Mouse (Mus musculus): Measurements from ENCODE around the gene 1520401A03Rik.
"Not testable (repeated sequence)": the region's sequence is repeated elsewhere in the genome, so short reads cannot be mapped to it uniquely, and the experiment has no call there.

Gene 1520401A03Rik

DNA sequence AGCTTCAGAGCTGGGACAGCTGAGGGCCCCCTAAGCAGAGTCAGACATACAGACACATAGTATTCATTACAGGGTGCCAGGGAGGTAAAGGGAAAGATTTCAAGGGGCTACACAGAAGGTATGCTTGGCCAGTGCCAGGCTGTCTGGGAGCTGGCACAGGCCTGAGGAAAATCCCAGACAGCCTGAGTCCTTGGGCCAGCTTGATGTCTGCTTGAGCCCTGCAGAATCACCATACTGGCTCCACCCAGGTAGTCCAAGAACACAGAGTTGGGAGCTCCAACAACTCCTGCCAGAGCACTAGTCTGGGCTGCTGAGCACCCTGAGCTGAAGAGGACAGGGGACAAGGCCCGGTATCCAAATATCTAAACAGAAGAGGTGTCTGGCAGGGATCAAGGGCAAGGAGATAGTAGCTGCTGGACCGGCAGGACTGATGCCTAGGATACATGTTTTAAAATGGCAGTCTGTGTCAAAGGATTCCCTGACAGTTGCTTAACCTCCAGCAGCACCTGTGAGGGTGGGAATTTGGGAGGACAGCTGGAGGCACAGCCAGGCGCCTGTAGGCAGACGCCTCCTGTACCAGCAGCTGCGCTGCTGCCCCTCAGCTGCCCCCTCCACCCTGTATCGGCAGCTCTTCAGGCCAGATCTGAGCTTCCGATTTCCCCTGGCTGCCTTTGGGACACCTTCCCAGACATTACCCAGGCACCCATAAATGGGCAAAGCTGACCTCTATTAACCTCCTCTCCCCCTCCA is at the start of gene 1520401A03Rik:
Gene 1520401A03Rik (minus strand): TSS at position 408 of the 750 bp plus-strand sequence.
- no peak for DNase-seq (ENCODE audit: low spot score in 2 of 2)

DNA sequence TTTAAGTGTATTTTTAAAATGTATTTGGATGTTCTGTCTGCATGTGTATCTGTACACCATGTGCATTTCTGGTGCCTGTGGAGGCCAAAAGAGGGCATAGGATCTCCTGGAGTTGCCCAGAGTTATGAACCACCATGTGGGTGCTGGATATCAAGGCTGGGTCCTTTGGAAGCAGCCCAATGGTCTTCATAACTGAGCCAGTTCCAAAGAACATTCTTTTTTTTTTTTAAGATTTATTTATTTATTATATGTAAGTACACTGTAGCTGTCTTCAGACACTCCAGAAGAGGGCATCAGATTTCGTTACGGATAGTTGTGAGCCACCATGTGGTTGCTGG is 49.6 kb upstream of the 1520401A03Rik start:
- not testable (repeated sequence) for DNase-seq (ENCODE audit: low spot score in 2 of 2)

DNA sequence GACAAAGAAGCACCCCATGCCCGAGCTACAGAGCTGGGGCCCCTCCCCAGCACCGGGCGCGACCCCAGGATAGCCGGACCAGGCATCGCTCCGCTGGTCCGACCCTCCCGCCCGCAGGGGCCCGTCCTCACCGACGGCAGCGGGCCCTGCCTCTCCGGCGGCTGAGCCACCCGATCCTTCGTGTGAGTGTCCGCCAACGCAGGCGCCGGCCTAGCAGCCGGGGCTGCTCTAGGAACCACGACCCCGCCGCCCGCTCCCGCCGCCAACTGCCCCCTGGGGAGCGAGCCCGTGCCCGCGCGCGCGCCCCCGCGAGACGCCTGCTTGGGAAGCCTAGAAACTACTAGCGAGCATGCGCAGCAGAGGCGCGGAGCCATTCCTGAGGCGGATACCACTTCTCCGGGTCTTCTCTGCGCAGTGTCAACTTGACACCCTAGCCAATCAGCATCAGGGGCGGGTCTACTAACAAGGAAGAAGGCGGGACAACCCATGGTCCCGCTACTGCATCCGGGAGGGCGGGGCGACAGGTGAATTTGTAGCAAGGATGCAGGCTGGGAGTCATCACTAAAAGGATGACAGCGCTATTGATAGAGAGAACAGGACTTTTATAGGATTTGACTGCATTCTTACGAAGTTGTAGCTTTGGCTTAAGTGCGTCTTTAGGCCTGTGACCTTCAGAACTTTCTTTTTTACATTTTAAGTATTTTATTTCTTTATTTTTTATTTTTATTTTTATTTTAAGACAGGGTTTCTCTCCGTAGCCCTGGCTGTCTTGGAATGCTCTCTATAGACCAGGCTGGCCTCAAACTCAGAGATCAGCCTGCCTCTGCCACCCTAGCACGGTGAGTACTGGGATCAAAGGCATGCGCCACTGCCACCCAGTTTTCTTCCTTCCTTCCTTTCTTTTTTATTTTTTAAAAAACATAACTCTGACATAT is 49.0 kb upstream of the 1520401A03Rik start, which contains the start of gene Flywch1:
Gene Flywch1 (minus strand): TSS at position 319 of the 935 bp plus-strand sequence.
- peak; percentile 95 to 96 for DNase-seq (ENCODE audit: low spot score in 2 of 2)

DNA sequence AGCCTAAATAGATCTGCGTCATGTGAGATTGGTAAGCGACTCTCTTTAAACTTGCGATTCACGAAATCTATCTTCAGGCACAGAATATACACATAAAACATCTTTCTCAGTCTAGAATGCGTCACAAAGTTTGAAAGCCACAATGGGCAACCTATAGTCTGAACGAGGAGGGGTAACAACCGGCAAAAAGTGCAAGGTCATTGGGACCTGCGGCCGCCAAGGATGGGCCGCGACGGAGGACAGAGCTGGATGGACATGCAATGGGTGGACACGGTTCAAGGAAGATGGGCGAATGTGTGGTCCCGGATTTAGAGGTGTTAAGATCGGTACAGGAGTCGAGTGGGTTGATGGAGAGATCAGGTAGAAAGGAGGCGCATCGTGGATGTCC is 48.3 kb upstream of the 1520401A03Rik start:
- peak in 1 of 2 experiments; percentile 54 for DNase-seq (ENCODE audit: low spot score in 2 of 2)

DNA sequence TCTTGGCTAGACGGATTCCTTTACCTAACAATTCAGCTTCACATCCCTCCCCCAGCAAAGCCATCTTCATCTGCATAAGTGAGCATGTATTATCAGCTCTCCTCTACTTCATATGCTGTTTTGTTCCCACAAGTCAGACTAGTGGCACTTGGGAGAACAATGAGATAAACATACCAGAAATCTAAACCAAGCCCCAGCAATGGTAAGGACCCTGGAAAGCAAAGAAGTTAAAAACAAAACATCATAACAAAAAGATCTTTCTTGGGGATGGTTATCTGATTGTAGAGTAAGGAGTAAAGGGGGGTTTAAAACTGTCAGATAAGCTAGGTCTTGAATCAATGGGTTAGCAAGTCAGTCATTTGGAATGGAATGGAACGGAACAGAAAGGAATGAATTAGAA is 47.9 kb upstream of the 1520401A03Rik start:
- no peak for DNase-seq (ENCODE audit: low spot score in 2 of 2)

DNA sequence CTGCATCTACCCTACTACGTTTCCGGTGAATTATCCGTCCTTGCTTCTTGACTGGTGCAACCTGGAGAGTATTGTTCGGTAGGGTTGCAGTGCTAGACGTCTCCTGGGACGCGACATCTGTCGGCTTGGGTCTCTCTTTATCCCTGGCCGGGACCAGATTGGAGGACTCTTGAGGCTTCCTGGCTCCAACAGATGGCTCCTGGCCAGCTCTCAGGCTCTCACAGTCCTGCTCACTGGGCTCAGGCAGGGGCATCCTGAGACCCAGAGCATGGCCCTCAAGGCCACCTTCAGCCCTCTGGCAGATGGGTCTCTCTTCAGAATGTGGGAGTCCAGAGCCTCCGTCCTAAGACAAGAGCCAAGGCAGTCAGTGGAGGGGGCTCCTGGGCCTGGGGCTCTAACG is 40.4 kb upstream of the 1520401A03Rik start:
- DNase-seq (ENCODE audit: low spot score in 2 of 2), result no peak

DNA sequence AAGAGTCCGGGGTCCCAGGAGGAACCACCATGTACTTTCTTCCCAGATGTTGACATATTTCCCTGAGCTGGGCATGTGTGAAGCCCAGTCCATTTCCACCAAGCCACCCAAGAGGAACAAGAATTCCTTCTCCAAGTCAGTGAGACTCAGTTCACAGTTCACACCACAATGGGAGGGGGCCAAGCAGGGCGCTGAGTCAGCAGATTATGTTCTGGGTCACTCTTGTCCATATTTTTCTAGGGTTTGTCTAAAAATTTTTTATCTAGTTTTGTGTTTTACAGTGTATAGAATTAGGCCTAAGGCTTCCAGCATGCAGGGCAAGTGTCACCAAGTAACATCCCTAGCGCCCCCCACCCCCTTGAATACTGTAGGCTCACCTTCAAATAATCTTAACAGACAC is 38.6 kb upstream of the 1520401A03Rik start:
- DNase-seq (ENCODE audit: low spot score in 2 of 2), result no peak

DNA sequence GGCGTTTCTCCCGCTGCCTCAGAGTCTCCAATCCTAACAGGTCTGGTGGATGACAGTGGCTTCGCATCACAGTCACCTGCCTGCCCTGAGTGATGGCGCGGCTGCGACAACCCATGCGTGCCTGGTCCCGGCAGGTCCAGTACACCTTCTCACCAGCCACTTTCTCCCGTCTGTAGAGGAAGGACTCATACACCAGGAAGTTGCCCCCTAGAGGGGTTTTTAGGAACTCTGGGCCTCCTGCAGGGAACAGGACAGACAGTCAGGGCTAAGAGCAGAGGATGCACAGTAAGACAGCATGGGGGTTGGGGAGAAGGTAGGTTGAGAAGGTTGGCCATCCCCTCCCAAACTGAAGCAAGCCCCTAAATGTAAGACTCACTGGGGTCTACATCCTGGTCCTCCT is 37.6 kb upstream of the 1520401A03Rik start:
- no peak for DNase-seq (ENCODE audit: low spot score in 2 of 2)

DNA sequence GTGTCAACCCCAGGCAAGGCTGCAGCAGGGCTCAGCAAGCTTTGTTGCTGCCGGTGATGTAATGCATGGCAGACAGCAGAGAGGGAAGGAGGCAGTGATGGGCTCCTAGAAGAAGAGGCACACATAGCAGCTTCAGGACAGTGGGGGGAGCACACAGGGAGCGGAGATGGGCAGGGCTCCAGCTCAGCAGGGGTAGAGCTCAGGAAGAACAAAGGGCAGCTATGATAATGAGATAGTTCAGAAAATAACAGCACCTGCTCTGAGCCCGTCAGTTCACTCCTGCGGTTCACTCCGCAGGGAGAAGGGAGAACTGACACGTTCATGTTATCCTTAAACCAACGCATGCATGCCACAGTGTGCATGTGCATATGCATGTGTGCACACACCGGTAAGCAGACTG is 36.2 kb upstream of the 1520401A03Rik start:
- DNase-seq (ENCODE audit: low spot score in 2 of 2), result no peak

DNA sequence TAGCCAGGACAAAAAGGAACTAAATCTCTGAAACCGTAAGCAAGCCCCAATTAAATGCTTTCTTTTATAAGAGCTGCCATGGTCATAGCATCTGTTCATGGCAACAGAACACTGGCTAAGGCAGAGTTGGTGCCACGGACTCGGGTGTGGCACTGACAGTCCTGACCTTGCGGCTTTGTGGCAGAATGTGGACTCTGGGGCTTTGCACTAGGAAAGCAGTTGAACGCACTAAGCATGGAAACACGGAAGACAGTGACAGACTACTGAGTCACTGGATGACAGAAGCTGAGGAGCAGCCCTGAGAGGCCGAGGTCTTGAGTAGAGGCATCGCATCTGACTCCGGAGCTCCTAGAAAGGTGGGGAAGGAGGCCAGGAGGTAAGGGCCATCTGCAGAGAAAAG is 35.0 kb upstream of the 1520401A03Rik start:
- no peak for DNase-seq (ENCODE audit: low spot score in 2 of 2)

DNA sequence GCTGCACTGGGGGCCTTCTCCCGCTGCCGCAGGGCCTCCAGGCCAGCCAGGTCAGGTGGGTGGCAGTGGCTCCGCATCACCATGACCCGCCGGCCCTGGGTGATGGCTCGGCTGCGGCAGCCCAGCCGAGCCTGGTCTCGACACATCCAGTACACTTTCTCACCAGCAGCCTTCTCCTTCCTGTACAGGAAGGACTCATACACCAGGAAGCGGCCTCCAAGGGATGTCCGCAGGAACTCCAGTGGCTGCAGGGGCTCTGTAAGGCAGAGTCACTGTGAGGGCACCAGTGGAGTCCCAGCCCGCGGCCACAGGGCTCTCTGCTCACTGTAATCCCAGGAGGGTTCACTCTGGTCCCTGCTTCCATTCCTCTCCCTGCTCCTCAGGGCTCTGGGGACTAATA is 33.1 kb upstream of the 1520401A03Rik start:
- DNase-seq (ENCODE audit: low spot score in 2 of 2), result no peak

DNA sequence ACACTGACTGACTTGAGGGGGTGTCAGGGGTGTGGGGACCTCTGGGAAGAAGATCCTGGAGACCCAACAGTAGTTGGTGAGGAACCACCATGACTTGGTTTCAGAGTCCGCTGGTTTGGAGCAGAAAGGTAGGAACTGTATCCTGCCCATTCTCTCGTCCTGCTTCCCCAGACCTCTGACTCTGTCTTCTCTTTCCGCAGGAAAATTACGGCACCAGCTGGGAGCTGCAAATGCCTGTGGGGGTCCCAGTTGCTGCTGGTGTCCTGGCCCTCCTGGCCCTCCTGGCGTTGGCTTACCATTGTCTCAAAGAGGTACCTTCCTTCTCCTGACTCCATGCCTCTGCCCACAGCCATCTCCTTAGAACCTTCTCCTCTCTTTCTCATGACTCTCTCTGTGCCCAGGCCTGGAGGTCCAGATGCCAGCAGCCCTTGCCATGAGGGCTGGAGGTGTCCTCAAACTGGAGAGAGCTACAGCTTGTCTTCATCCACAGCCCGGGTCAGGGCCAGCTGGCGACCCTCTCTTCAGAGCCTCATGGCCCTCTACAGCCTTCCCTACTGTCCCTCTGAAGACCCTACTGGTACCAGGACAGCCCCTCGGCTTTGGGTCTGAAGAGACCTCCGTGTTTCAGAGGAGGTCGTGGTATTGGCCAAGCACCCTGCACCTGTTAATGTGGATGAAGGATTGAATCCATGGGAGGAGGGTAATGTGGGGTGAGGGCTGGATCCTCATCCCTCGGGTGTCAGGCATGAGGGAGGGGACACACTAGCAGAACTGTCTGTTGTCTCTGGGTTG is 27.0 kb upstream of the 1520401A03Rik start:
- no peak for DNase-seq (ENCODE audit: low spot score in 2 of 2)

DNA sequence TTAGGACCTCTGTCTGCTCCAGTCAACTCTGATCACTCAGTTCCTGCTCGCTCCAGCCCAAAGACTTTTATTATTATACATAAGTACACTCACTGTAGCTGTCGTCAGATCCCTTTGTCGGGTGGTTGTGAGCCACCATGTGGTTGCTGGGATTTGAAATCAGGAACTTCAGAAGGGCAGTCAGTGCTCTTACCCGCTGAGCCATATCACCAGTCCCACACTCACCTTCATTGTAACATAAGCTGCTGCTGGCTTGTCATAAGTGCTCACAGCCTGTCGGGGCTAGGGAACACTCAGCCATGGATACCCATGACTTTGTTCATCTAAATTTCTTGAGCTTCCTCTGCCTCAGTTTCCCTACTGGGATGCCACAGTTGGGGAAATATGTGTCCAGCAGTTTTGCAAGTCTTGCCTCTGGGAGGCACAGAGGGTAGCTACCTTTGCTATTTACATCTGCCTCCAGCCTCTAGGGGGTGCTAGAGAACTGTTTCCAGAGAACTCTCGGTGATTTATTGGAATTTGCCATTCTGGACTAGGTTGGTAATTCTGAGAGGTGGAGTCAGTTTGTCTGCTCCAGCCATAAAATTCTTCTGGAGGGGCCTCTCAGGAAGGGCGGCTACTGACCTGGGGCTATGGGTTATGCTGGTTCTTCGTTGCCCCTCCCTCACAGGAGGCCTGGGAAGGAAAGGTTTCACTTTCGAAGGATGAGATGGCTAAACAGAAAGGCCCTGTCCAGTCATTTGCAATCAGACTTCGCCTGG is 26.2 kb upstream of the 1520401A03Rik start:
- DNase-seq (ENCODE audit: low spot score in 2 of 2), result peak; percentile 64 to 79

DNA sequence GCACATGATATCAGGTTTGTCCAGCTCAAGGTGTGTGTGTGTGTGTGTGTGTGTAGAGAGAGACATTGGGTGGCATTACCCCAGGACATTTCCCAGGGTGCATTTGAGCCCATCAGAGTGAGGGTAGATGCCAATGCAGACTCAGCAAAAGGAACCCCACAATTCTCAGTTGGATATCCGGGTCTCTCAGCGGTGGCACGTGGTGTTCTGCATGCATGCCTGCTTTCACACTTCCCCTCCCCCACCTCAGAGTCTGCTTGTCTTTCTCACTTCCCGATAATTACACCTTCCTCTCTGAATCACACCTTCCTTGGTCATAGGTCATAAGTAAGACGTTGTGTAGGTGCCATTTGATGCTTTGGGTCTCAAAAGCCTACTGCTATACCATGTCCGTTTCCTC is 25.4 kb upstream of the 1520401A03Rik start:
- DNase-seq (ENCODE audit: low spot score in 2 of 2), result peak in 1 of 2 experiments; percentile 67

DNA sequence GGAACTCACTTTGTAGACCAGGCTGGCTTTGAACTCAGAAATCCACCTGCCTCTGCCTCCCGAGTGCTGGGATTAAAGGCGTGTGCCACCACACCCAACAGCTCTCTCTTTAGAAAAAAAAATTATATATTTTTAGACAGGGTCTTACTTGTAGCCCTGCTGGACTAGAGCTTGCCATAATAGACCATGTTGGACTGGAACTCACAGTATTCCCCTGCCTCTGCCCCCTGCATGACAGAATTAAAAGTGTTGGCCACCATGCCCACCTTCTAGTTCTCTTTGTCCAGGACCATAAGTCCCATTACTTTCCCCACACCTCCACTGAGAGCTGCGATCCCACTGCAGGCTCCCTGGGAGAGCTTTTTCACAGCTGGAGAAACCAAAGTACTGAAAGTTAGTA is 24.9 kb upstream of the 1520401A03Rik start:
- no peak for DNase-seq (ENCODE audit: low spot score in 2 of 2)

DNA sequence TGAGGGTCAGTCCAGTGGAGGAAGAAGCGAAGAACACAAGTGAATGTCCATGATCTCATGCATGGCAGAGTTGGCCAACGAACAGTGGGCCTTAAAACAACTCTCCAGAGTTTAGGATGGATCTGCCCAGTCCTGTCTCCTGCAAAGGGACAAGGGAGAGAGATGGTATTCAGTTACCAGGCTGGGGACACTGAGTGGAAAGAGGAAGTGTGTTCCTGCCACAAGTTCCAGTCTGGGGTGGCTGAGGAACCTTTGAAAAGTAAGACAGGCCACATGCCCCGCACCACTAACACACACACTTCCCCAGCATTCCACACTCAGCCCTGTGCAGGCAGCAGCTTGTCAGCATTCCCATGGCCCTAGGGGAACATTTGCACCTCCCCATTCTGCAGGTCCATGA is 24.2 kb upstream of the 1520401A03Rik start:
- no peak for DNase-seq (ENCODE audit: low spot score in 2 of 2)

DNA sequence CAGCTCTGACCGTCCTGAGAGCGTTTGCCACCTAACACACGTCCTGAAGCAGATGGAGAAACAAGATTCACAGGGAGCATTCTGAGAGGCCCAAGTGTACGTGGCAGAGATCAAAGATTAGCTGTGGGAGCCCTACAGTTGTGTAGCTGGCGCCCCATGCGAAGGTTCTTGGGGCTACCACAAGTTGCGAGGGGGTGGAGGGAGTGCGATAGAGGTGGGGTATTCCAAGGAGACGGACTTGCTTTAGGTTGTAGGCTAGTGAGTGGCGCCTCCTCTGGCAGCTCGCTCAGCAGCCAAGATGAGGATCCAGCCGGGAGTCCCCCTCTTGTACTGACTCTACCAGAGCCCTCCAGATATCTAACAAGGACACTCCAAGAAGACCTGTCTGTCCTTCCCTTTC is 23.7 kb upstream of the 1520401A03Rik start:
- no peak for DNase-seq (ENCODE audit: low spot score in 2 of 2)

DNA sequence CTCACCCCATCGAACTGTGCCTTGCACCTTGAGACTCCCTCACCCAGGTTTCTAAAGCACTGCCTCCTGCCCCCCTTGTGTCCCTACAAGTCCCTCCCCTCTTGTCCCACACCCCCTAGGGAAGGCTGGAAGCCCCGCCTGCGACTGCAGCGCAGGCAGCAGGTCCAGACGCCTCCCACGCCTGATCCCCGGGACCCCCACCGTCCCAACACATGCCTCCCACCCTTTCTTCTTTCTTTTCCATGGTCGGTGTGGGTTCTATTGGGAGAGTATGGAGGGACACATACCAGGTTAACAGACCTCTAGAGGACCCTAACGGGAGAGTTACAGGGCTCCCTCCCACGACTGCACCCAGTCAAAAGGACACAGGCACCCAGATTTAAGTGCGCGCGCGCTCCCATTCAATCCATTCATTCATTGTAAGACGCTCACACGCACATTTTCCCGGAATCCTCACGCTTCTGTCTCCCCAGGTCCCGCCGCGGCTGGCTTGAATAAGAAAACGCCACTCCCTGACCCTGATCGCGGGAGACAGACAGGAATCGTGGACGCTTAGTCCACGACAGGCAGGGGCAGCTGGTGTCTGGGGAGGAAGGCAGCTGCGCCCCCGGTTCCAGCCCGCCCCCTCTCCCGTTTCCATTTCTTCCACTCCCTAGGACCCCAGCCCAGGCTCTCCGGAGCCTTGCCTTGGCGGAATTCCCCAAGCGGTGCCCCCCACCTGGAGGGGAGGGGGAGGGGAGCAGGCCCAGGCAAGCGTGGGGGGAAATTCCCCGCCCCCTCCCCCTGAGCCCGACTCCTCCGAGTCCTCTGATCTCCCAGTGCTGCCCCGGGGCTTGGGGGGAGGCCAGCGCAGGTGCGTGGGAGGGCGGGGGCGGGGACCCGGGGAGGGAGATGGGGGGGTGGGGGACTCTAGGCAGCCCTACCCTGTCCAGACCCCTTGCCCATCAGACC is 23.0 kb upstream of the 1520401A03Rik start, which contains the start of gene Kremen2:
Gene Kremen2 (minus strand): TSS at position 533 of the 951 bp plus-strand sequence.
- DNase-seq (ENCODE audit: low spot score in 2 of 2), result no peak

DNA sequence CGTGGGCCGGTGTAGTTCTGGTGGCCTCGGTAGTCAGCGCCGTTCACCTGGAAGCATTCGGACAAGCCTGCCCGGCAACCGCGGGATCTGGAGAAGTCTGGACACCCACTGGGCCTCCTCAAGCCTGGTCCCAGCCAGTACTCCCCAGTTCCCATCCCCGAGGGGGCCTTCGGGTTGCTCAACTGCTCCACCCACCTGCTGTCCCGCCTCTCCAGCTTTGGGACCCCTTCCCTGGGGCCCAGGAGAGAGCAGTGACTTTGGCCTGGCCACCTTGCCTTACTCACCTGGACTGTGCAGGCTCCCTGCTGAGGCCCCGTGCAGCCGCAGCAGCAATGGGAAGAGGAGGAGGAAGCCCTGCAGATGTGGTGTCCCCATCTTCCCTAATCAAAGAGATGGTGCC is 22.1 kb upstream of the 1520401A03Rik start:
- DNase-seq (ENCODE audit: low spot score in 2 of 2), result no peak

DNA sequence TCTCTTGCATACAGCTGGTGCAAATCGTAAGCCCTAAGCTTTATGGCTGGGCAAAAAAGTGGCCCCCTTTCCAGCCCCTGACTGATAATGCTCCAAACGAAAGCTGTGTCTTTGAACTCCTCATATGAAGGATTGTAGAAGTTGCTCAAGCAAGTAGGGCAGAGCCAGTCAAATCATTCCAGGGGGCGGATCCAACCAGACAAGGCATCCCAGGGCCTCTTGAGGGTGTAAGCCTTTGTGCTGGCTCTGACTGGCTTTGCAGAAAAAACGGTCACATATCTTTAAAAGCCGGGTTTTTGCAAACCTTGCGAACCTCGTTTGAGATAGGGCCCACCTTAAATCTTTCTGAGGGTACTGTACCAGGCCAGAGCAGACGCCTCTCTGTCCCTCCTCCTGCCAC is 21.5 kb upstream of the 1520401A03Rik start:
- DNase-seq (ENCODE audit: low spot score in 2 of 2), result no peak
